Mouse (Mus musculus) right cerebral cortex, postnatal 25 days (tissue): ENCODE data around the gene Gbf1.
A peak's percentile ranks its signal among the peaks of the same experiment; 100 is the strongest.
"Not testable (repeated sequence)": the region's sequence is repeated elsewhere in the genome, so short reads cannot be mapped to it uniquely, and the experiment has no call there.

Source experiments
- DNase-seq: peaks from one replicate; pipeline ENCODE4 v3.0.0; 2022

The Gbf1 gene

GRCm38 (mm10) chr19:46147511-46148371 is 4.6 kb upstream of the Gbf1 start, which contains the start of gene Pitx3:
Gene Pitx3 (minus strand): TSS chr19:46148326.
- no peak for DNase-seq

GRCm38 (mm10) chr19:46148372-46148760 is 3.9 kb upstream of the Gbf1 start:
- peak; percentile 31 for DNase-seq

- DNase-seq = no peak
Measured at GRCm38 (mm10) chr19:46149091-46149490, 3.2 kb upstream of the Gbf1 start.

- DNase-seq = no peak
Measured at GRCm38 (mm10) chr19:46165950-46166349, 13.6 kb downstream of the Gbf1 start.

- not testable (repeated sequence) for DNase-seq
Measured at GRCm38 (mm10) chr19:46167169-46167568, 14.9 kb downstream of the Gbf1 start.

GRCm38 (mm10) chr19:46169396-46169795 is 17.1 kb downstream of the Gbf1 start:
- DNase-seq = no peak

- no peak for DNase-seq
Measured at GRCm38 (mm10) chr19:46169913-46170312, 17.6 kb downstream of the Gbf1 start.

- no peak for DNase-seq
Measured at GRCm38 (mm10) chr19:46172541-46172940, 20.2 kb downstream of the Gbf1 start.

GRCm38 (mm10) chr19:46175173-46175572 is 22.9 kb downstream of the Gbf1 start:
- DNase-seq = no peak

GRCm38 (mm10) chr19:46177046-46177445 is 24.7 kb downstream of the Gbf1 start:
- no peak for DNase-seq

GRCm38 (mm10) chr19:46180274-46180673 is 28.0 kb downstream of the Gbf1 start:
- DNase-seq = no peak

- DNase-seq = no peak
Measured at GRCm38 (mm10) chr19:46182241-46182640, 29.9 kb downstream of the Gbf1 start.

- DNase-seq = no peak
Measured at GRCm38 (mm10) chr19:46186611-46187010, 34.3 kb downstream of the Gbf1 start.

GRCm38 (mm10) chr19:46187203-46187602 is 34.9 kb downstream of the Gbf1 start:
- no peak for DNase-seq

GRCm38 (mm10) chr19:46198293-46198692 is 46.0 kb downstream of the Gbf1 start:
- DNase-seq = no peak

GRCm38 (mm10) chr19:46198891-46199290 is 46.6 kb downstream of the Gbf1 start:
- DNase-seq = no peak

GRCm38 (mm10) chr19:46204166-46204565 is 51.9 kb downstream of the Gbf1 start:
- no peak for DNase-seq

- no peak for DNase-seq
Measured at GRCm38 (mm10) chr19:46205680-46206079, 53.4 kb downstream of the Gbf1 start.

GRCm38 (mm10) chr19:46210951-46211350 is 58.6 kb downstream of the Gbf1 start:
- no peak for DNase-seq

- no peak for DNase-seq
Measured at GRCm38 (mm10) chr19:46214541-46214940, 62.2 kb downstream of the Gbf1 start.

- DNase-seq = no peak
Measured at GRCm38 (mm10) chr19:46215401-46215800, 63.1 kb downstream of the Gbf1 start.

GRCm38 (mm10) chr19:46216716-46217115 is 64.4 kb downstream of the Gbf1 start:
- DNase-seq = no peak

- not testable (repeated sequence) for DNase-seq
Measured at GRCm38 (mm10) chr19:46217347-46217746, 65.0 kb downstream of the Gbf1 start.

- no peak for DNase-seq
Measured at GRCm38 (mm10) chr19:46220116-46220515, 67.8 kb downstream of the Gbf1 start.

- DNase-seq = no peak
Measured at GRCm38 (mm10) chr19:46223118-46223517, 70.8 kb downstream of the Gbf1 start.
